Mouse (Mus musculus) liver, adult 2 months (tissue): ENCODE measurements around the gene Hivep2.

Source experiments
- CTCF ChIP-seq: fragments of 200-500 bp; IDR thresholded peaks from 2 replicates; pipeline ENCODE4 v1.5.1; 2011; ENCODE audit warnings: low read depth, low read length, control low read depth
- POLR2A ChIP-seq: fragments of 200-500 bp; IDR thresholded peaks from 2 replicates; pipeline ENCODE4 v1.6.1; 2011; ENCODE audit warnings: low read length, control low read depth; ENCODE audit not compliant: insufficient read depth; ENCODE audit errors: extremely low read depth

DNA sequence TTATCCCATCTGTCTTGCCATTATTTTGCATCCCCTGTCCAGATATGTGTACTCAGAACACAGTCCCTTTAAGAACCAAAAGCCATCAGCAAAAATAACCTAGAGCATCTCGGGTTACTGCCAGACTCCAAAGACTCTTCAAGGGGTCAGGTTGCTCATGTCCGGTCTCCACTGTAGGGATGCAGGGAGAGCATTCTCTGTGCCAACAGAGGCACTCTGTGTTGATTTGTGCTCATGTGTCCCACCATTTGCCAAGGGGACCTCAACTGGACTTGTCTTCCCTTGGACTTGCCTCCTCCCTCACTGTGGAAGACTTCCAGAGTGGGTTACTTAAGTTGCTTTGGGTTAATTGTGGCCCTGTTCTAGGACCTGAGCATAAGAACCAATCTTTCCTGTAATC is 43.8 kb downstream of the Hivep2 start:
- TF ChIP-seq CTCF (no peak), POLR2A (no peak)
